Mouse (Mus musculus) lung, postnatal 14 days (tissue): ENCODE data around the gene Commd8.
"Not testable (repeated sequence)": the region's sequence is repeated elsewhere in the genome, so short reads cannot be mapped to it uniquely, and the experiment has no call there.

ENCODE experiments used
- DNase-seq: peaks from one replicate; pipeline ENCODE4 v3.0.0; 2021

Gene Commd8

GRCm38 (mm10) chr5:72164386-72164785 is 3.6 kb downstream of the Commd8 start:
- DNase-seq, result no peak

GRCm38 (mm10) chr5:72162855-72163254 is 5.1 kb downstream of the Commd8 start:
- DNase-seq, result no peak

GRCm38 (mm10) chr5:72160781-72161485 is 7.1 kb downstream of the Commd8 start:
- no peak for DNase-seq

GRCm38 (mm10) chr5:72159537-72159936 is 8.5 kb downstream of the Commd8 start:
- DNase-seq, result no peak

- no peak for DNase-seq
These were observed 9.3 kb downstream of the Commd8 start for GRCm38 (mm10) chr5:72158667-72159066.

- DNase-seq, result no peak
These were observed 11.4 kb downstream of the Commd8 start for GRCm38 (mm10) chr5:72156598-72156997.

GRCm38 (mm10) chr5:72155686-72156085 is 12.3 kb downstream of the Commd8 start:
- DNase-seq, result not testable (repeated sequence)

- no peak for DNase-seq
These were observed 17.1 kb downstream of the Commd8 start for GRCm38 (mm10) chr5:72150870-72151269.

- DNase-seq, result no peak
These were observed 19.3 kb downstream of the Commd8 start for GRCm38 (mm10) chr5:72148679-72149078.

GRCm38 (mm10) chr5:72139619-72140018 is 28.4 kb downstream of the Commd8 start:
- no peak for DNase-seq

- no peak for DNase-seq
These were observed 29.7 kb downstream of the Commd8 start for GRCm38 (mm10) chr5:72138256-72138655.

GRCm38 (mm10) chr5:72133906-72134305 is 34.1 kb downstream of the Commd8 start:
- DNase-seq, result no peak

- DNase-seq, result no peak
These were observed 41.3 kb downstream of the Commd8 start for GRCm38 (mm10) chr5:72126681-72127080.

- DNase-seq, result no peak
These were observed 45.5 kb downstream of the Commd8 start for GRCm38 (mm10) chr5:72122414-72123037.
